Mouse (Mus musculus): ENCODE results near the gene Prkar1a. TPM values are rescaled to one million over a fixed set of nuclear protein-coding genes. Genes with fewer than 3 reads are reported as not detected.
A peak's percentile ranks its signal among the peaks of the same experiment; 100 is the strongest.

Gene Prkar1a
- total RNA-seq, 1 experiment from 2014 or later, result 346 TPM

- peak; percentile 64 for DNase-seq
Measured at GRCm38 (mm10) chr11:109706055-109706412, 56.8 kb downstream of the Prkar1a start.

- no peak for DNase-seq
Measured at GRCm38 (mm10) chr11:109706586-109706985, 57.4 kb downstream of the Prkar1a start.

- DNase-seq, result no peak
Measured at GRCm38 (mm10) chr11:109707442-109707841, 58.2 kb downstream of the Prkar1a start.

GRCm38 (mm10) chr11:109708786-109709185, 59.6 kb downstream of the Prkar1a start:
- DNase-seq, result no peak

GRCm38 (mm10) chr11:109709501-109709900, 60.3 kb downstream of the Prkar1a start:
- no peak for DNase-seq

GRCm38 (mm10) chr11:109714341-109715247, 65.4 kb downstream of the Prkar1a start:
- DNase-seq, result no peak

GRCm38 (mm10) chr11:109715311-109715781, 66.1 kb downstream of the Prkar1a start:
- DNase-seq, result no peak

GRCm38 (mm10) chr11:109716981-109717380, 67.8 kb downstream of the Prkar1a start:
- no peak for DNase-seq

- DNase-seq, result no peak
Measured at GRCm38 (mm10) chr11:109717448-109717847, 68.2 kb downstream of the Prkar1a start.

- no peak for DNase-seq
Measured at GRCm38 (mm10) chr11:109717966-109718895, 69.0 kb downstream of the Prkar1a start.

Other genes starting within 250 kb of the Prkar1a start
- not detected in 2 replicates for gene 9930022D16Rik, start 235.5 kb upstream of the Prkar1a start, total RNA-seq (2021)
- gene Amz2, start 223.5 kb upstream of the Prkar1a start, total RNA-seq (2021), result 41.0 and 41.1 TPM in 2 replicates
- gene Arsg, start 176.0 kb upstream of the Prkar1a start, total RNA-seq (2021), result 3.3 and 7.0 TPM in 2 replicates
- 2.4 and 4.4 TPM in 2 replicates for gene Slc16a6, start 175.8 kb upstream of the Prkar1a start, total RNA-seq (2021)
- gene Wipi1, start 37.4 kb upstream of the Prkar1a start, total RNA-seq (2021), result 31.9 and 40.0 TPM in 2 replicates
- gene Fam20a, start 72.9 kb downstream of the Prkar1a start, total RNA-seq (2021), result 6.0 and 9.0 TPM in 2 replicates
- not detected in 2 replicates for gene 1700012B07Rik, start 178.6 kb downstream of the Prkar1a start, total RNA-seq (2021)